In the genomic region with DNA sequence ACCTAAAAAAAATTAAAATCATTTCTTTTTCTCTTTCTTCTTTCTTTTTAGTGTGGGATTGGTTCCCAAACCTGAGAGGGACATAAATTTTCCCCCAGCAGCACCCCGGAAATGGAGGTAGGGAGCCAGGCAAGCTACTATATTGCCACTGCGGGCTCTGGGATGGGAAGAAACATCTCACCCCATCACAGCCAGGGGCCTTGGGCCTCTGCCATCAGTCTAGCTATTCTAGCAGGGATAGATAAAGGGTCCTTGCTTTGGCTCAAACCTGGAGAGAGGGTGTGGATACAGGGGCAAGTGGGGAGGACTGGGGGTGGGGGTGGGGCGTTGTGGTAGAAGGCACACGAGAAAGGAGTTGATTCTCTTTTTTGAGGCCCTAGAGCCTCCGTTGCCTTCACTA, we compare ENCODE assay signal across 8 mouse cellular contexts.
DNase-seq lines count a peak whose midpoint lies in the region; ATAC-seq and TF ChIP-seq lines count a peak whose summit lies in the region.

No protein-coding gene starts in this region.

- H3K9ac ChIP-seq in kidney, postnatal 0 days (ENCODE audit: low read depth, low read length) = no peak overlapping the region
- no peak overlapping the region for H3K9ac ChIP-seq in limb, embryonic 11.5 days (ENCODE audit: low read length)
- no peak overlapping the region for H3K9ac ChIP-seq in neural tube, embryonic 14.5 days (replicated peaks; ENCODE audit: low read depth, low read length)

- 23% methylated on average over 5 of the region's 5 CpGs for WGBS in kidney, postnatal 0 days
- WGBS in limb, embryonic 11.5 days = 11% methylated on average over 5 of the region's 5 CpGs
- 10% methylated on average over 5 of the region's 5 CpGs for WGBS in neural tube, embryonic 14.5 days

- H3K36me3 ChIP-seq in kidney, postnatal 0 days (ENCODE audit: insufficient read depth, low read length) = no peaks in the 10 kb centered on the region
- H3K36me3 ChIP-seq in limb, embryonic 11.5 days (ENCODE audit: control insufficient read depth, insufficient read depth, low read length) = no peaks in the 10 kb centered on the region
- no peaks in the 10 kb centered on the region for H3K36me3 ChIP-seq in neural tube, embryonic 14.5 days (ENCODE audit: control insufficient read depth, insufficient read depth, low read length)

- H3K27ac ChIP-seq in kidney, postnatal 0 days = no peak overlapping the region
- H3K27ac ChIP-seq in limb, embryonic 11.5 days (replicated peaks; ENCODE audit: low read depth, low read length) = no peak overlapping the region
- peak overlapping the region; percentile 80; the same call in 1 of the 2 replicates for H3K27ac ChIP-seq in neural tube, embryonic 14.5 days (ENCODE audit: low read depth, low read length)

- peak; percentile 49 to 64 for DNase-seq in cerebellum, postnatal 14 days
- DNase-seq in cerebellum, postnatal 4 days (ENCODE audit: low spot score in 2 of 2) = no peak
- no peak for DNase-seq in kidney, postnatal 0 days (ENCODE audit: low spot score)
- no peak for DNase-seq in kidney, adult 18-20 months
- no peak for DNase-seq in limb, embryonic 11.5 days (ENCODE audit: low spot score)
- no peak for DNase-seq in ovary, postnatal 14 days (ENCODE audit: low spot score)
- DNase-seq in frontal cortex, postnatal 10 days (ENCODE audit: low spot score in 2 of 2) = no peak

- no peak for TF ChIP-seq CTCF in kidney, postnatal 0 days (IDR thresholded peaks at IDR 0.05; ENCODE audit: low read depth)

- H3K4me3 ChIP-seq in kidney, postnatal 0 days (replicated peaks; ENCODE audit: low read depth, low read length) = no peak overlapping the region
- H3K4me3 ChIP-seq in limb, embryonic 11.5 days (ENCODE audit: low read depth, low read length) = no peak overlapping the region; the same call in 1 of the 2 replicates
- H3K4me3 ChIP-seq in neural tube, embryonic 14.5 days (ENCODE audit: low read depth, low read length) = no peak overlapping the region

- no peak for ATAC-seq in kidney, postnatal 0 days (replicated peaks; ENCODE audit: low FRiP score, low read depth)
- no peak for ATAC-seq in limb, embryonic 11.5 days (ENCODE audit: insufficient number of reproducible peaks, low FRiP score, low TSS enrichment, low read depth)
- no peak for ATAC-seq in neural tube, embryonic 14.5 days (ENCODE audit: low read depth)

- H3K27me3 ChIP-seq in kidney, postnatal 0 days (ENCODE audit: insufficient read depth, low read length) = peaks cover 15% of the 10 kb centered on the region
- peaks cover 16% of the 10 kb centered on the region for H3K27me3 ChIP-seq in limb, embryonic 11.5 days (ENCODE audit: control insufficient read depth, insufficient read depth, low read length)
- H3K27me3 ChIP-seq in neural tube, embryonic 14.5 days (ENCODE audit: control insufficient read depth, insufficient read depth, low read length) = peaks cover 8% of the 10 kb centered on the region; the same call in 1 of the 2 replicates

- H3K9me3 ChIP-seq in kidney, postnatal 0 days (replicated peaks; ENCODE audit: low read length) = no peaks in the 10 kb centered on the region
- H3K9me3 ChIP-seq in limb, embryonic 11.5 days (ENCODE audit: control insufficient read depth, low read length) = no peaks in the 10 kb centered on the region
- no peaks in the 10 kb centered on the region for H3K9me3 ChIP-seq in neural tube, embryonic 14.5 days (ENCODE audit: control insufficient read depth, low read length)

- H3K4me1 ChIP-seq in kidney, postnatal 0 days (replicated peaks; ENCODE audit: insufficient read depth, low read length) = 0 out of 2 replicates have a peak, but pooled peaks cover 3% of the 10 kb centered on the region
- peaks cover 11% of the 10 kb centered on the region for H3K4me1 ChIP-seq in limb, embryonic 11.5 days (ENCODE audit: control insufficient read depth, insufficient read depth, low read length)
- peaks cover 19% of the 10 kb centered on the region for H3K4me1 ChIP-seq in neural tube, embryonic 14.5 days (ENCODE audit: control insufficient read depth, insufficient read depth, low read length)

- H3K4me2 ChIP-seq in kidney, postnatal 0 days (ENCODE audit: low read length) = peak overlapping the region; percentile 74; the same call in 1 of the 2 replicates
- H3K4me2 ChIP-seq in limb, embryonic 11.5 days (ENCODE audit: low read depth, severe bottlenecking) = peak overlapping the region; percentile 77; the same call in 1 of the 2 replicates
- H3K4me2 ChIP-seq in neural tube, embryonic 14.5 days (ENCODE audit: low read depth, low read length) = no peak overlapping the region

Comparison
In these comparisons a context has a peak if more than half of its experiments do, and no peak if none do; other contexts are left out.
1. DNase-seq: peak in cerebellum, postnatal 14 days (2 of 2); none in cerebellum, postnatal 4 days (0 of 2), kidney, postnatal 0 days (single experiment), kidney, adult 18-20 months (single experiment), limb, embryonic 11.5 days (single experiment), ovary, postnatal 14 days (single experiment) and frontal cortex, postnatal 10 days (0 of 2).